Mouse (Mus musculus): Measurements from ENCODE around the gene Trim24.
A peak's percentile ranks its signal among the peaks of the same experiment; 100 is the strongest.

Trim24 gene

GRCm38 (mm10) chr6:37863961-37864730, 6.5 kb upstream of the Trim24 start:
- DNase-seq = no peak

- peak; percentile 61 for DNase-seq
These were observed 683 bp downstream of the Trim24 start for GRCm38 (mm10) chr6:37871137-37871851.

- no peak for DNase-seq
These were observed 2.2 kb downstream of the Trim24 start for GRCm38 (mm10) chr6:37872861-37873260.

- DNase-seq = no peak
These were observed 3.1 kb downstream of the Trim24 start for GRCm38 (mm10) chr6:37873731-37874130.

- DNase-seq = no peak
These were observed 7.6 kb downstream of the Trim24 start for GRCm38 (mm10) chr6:37878206-37878605.

DNA sequence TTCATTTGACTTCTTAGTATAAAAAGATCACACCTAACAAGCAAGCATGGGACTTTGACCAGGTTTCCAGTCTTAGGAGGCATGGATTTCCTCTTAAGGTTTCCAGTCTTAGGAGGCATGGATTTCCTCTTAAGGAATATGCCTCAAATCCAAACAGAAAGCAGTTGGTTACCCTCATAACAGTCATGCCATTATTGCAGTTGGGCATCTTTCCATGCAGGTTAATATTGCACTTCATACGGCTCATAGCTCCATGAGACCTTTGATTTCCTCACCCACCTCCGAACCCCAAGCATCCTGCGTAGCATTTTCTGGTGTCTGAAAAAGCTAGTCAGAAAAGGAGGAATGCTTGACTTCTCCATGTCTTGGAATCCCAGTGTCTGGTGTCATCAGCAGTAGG, 10.0 kb downstream of the Trim24 start:
- no peak for DNase-seq

- DNase-seq = no peak
These were observed 23.0 kb downstream of the Trim24 start for GRCm38 (mm10) chr6:37893586-37893985.

DNA sequence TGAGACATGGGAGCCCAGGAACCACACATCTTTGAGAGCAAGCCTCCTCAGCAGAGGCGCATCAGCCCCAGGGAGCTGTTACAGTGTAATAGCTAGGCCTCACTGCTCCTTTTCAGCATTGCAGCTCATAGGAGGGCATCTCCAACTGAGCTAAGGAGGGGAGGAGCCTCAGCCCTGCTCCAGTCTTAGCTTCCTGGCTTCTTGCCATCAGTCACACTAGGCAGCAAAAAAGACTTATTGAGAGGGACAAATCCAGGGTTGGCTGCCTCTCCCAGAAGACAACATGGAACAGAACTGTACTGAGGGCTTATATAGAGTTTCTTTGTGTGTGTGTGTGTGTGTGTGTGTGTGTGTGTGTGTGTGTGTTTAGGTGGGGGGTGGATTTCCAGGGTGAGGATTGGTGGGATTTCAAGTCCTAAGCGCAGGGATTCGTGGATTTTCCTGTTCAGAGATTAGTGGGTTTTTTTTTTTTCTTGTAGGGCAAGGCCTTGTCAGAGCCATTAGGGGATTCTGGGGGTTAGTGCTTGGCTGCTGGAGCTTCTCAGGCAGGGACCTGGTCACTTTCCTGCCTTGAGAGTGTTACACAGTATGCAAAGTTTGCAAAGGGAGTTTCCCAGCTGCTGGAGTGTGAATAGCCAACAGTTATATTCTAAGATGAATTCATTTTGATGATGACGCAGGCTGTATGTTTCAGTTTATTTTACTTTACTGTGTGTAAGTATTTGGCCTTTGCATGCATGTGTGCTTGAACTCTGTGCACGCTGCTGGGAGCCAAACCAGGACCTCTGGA, 25.2 kb downstream of the Trim24 start:
- DNase-seq = peak; percentile 46

DNA sequence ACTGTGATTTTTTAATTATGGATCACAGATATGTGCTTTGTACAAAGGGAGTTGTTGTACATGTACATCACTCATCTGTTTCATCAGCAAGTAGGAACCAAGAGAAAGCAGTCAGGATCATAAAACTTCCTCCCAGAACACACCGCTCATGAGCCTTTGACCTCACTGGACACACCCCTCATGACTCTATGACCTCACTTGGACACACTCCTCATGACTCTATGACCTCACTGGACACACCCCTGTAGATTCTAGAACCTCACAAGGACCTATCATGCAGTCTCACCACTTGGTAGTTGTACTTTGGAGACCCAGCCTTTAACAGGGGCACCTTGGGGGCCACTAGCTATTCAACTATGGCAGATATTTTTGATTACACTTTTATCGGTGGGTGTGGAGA, 29.6 kb downstream of the Trim24 start:
- DNase-seq = no peak

GRCm38 (mm10) chr6:37901791-37902190, 31.2 kb downstream of the Trim24 start:
- no peak for DNase-seq

DNA sequence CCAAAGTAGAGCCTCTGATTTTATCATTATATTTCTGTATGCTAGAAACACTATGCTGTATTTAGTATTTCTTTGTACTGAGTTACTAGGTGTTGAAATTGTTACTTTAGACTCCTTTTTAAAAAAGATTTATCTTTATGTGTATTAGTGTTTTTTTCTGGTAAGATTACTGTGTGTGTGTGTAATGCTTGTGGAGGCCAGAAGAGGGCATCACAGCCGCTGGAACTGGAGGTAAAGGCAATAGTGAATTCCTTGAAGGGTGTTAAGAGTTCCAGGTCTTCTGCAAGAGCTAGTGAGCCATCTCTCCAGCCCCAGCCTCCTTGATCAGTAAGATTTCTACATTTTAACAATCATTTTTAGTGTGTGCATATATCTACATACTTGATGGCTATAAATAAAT, 33.2 kb downstream of the Trim24 start:
- no peak for DNase-seq

GRCm38 (mm10) chr6:37913525-37913924, 42.9 kb downstream of the Trim24 start:
- DNase-seq = no peak

GRCm38 (mm10) chr6:37925104-37925503, 54.5 kb downstream of the Trim24 start:
- no peak for DNase-seq

GRCm38 (mm10) chr6:37926751-37927150, 56.1 kb downstream of the Trim24 start:
- no peak for DNase-seq

GRCm38 (mm10) chr6:37936498-37936897, 65.9 kb downstream of the Trim24 start:
- DNase-seq = no peak

- no peak for DNase-seq
These were observed 80.7 kb downstream of the Trim24 start for GRCm38 (mm10) chr6:37951306-37951705.

DNA sequence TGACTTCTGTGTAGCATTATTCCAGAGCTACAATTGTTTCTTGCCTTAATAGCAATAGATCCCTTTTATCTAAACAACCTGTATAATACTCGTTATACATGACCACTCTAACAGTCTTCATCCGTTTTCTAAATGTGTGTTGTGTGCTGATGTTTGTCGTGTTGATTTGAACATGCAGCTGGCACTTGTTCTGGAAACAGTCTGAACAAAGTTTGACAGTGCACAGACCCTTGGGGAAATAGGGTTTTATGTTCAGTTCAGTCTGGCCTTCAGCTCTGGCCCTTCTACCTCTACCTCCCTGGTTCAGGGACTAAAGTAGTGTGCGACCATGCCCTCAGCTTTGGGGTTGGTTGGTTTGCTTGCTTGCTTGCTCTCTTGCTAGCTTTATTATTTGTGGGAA, 96.8 kb downstream of the Trim24 start:
- DNase-seq = no peak

DNA sequence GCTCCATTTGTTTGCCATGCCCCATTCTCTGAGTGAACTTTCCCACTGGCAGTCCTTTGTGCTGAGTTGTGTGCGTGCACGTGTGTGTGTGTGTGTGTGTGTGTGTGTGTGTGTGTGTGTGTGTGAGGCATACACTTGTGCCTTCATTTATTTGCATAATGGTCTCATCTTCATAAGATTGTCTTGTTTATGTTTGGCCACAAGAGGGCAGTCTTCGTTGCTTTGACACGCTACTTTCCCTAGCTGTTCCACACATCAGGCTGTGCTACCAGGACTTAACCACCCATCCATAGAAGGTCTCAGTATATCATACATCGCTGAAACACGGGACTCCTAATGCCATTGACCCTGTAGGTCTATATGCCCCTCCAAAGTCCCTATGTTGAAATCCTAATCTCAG, 136.8 kb downstream of the Trim24 start:
- DNase-seq = peak; percentile 43

GRCm38 (mm10) chr6:38012829-38013228, 142.2 kb downstream of the Trim24 start:
- no peak for DNase-seq
